Mouse (Mus musculus) midbrain, embryonic 12.5 days (tissue): ENCODE results near the gene Lmbrd1. TPM values are rescaled to one million over a fixed set of nuclear protein-coding genes. Genes with fewer than 3 reads are reported as not detected.
"Not testable (repeated sequence)": the region's sequence is repeated elsewhere in the genome, so short reads cannot be mapped to it uniquely, and the experiment has no call there.

ENCODE experiments used
- ATAC-seq: fragments of 200-750 bp; cut with Nextera tagmentation; 2 replicates; pipeline ENCODE4 v1.8.0; 2017; ENCODE audit warnings: low read depth, moderate TSS enrichment, moderate library complexity; ENCODE audit not compliant: low FRiP score
- H3K27ac ChIP-seq: fragments of 300-500 bp; sonication (generic); replicated peaks from 2 replicates; pipeline ENCODE4 v1.5.1; 2016; ENCODE audit warnings: mild to moderate bottlenecking
- H3K27me3 ChIP-seq: fragments of 300-500 bp; sonication (generic); 2 replicates; pipeline ENCODE4 v1.6.1; 2016; ENCODE audit warnings: mild to moderate bottlenecking
- H3K36me3 ChIP-seq: fragments of 300-500 bp; sonication (generic); 2 replicates; pipeline ENCODE4 v1.6.1; 2016
- H3K4me1 ChIP-seq: fragments of 300-500 bp; sonication (generic); 2 replicates; pipeline ENCODE4 v1.6.1; 2016
- H3K4me2 ChIP-seq: fragments of 300-500 bp; sonication (generic); replicated peaks from 2 replicates; pipeline ENCODE4 v1.6.1; 2016; ENCODE audit warnings: mild to moderate bottlenecking, moderate library complexity
- H3K4me3 ChIP-seq: fragments of 300-500 bp; sonication (generic); 2 replicates; pipeline ENCODE4 v1.5.1; 2016; ENCODE audit warnings: mild to moderate bottlenecking
- H3K9ac ChIP-seq: fragments of 300-500 bp; sonication (generic); replicated peaks from 2 replicates; pipeline ENCODE4 v1.6.1; 2016; ENCODE audit warnings: mild to moderate bottlenecking, moderate library complexity
- H3K9me3 ChIP-seq: fragments of 300-500 bp; sonication (generic); 2 replicates; pipeline ENCODE4 v1.6.1; 2016; ENCODE audit warnings: mild to moderate bottlenecking
- WGBS: fragments of 180-500 bp; shearing (Covaris S2); methylation state at CpG from one replicate; pipeline ENCODE4 v1.1.7; 2016; 5-methylcytosine and 5-hydroxymethylcytosine counted together
- polyA plus RNA-seq: library from polyadenylated mRNA; unstranded; fragments of >200 nt; fragmentation: Nextera tagmentation; extraction: Ambion mirVana; gene quantifications from 2 replicates; pipeline ENCODE4 v1.2.1, GENCODE M21; 2016

Gene Lmbrd1
- polyA plus RNA-seq, 1 experiment from 2014 or later, result 33.4 TPM

GRCm38 (mm10) chr1:24807971-24808370 lies 129.5 kb downstream of the Lmbrd1 start:
- not testable (repeated sequence) for H3K9me3 ChIP-seq, H3K36me3 ChIP-seq, H3K9ac ChIP-seq, H3K4me3 ChIP-seq, H3K4me2 ChIP-seq, H3K27me3 ChIP-seq, H3K4me1 ChIP-seq, ATAC-seq, H3K27ac ChIP-seq
- WGBS, result 96% methylated on average over 21 of the region's 21 CpGs

Other genes with a start within 250 kb of the Lmbrd1 start
- 0.31 and 0.68 TPM in 2 replicates for gene Col19a1, start 91.2 kb upstream of the Lmbrd1 start, polyA plus RNA-seq